Mouse (Mus musculus) stomach, embryonic 14.5 days (tissue): Measurements from ENCODE around the gene Rbm39. TPM values are rescaled to one million over a fixed set of nuclear protein-coding genes. Genes with fewer than 3 reads are reported as not detected.
A peak's percentile ranks its signal among the peaks of the same experiment; 100 is the strongest.

Source experiments
- ATAC-seq: fragments of 200-750 bp; cut with Nextera tagmentation; 2 replicates; pipeline ENCODE4 v1.8.0; 2017; ENCODE audit warnings: low read depth, moderate TSS enrichment; ENCODE audit not compliant: insufficient number of reproducible peaks, insufficient read depth, low FRiP score
- H3K27ac ChIP-seq: fragments of 300-500 bp; sonication (generic); 2 replicates; pipeline ENCODE4 v1.5.1; 2014; ENCODE audit warnings: mild to moderate bottlenecking, low read length, moderate library complexity, mixed read lengths
- H3K27me3 ChIP-seq: fragments of 300-500 bp; sonication (generic); 2 replicates; pipeline ENCODE4 v1.6.1; 2014; ENCODE audit warnings: low read length, control low read depth, mixed read lengths; ENCODE audit not compliant: control insufficient read depth, insufficient read depth
- H3K36me3 ChIP-seq: fragments of 300-500 bp; sonication (generic); 2 replicates; pipeline ENCODE4 v1.6.1; 2014; ENCODE audit warnings: mild to moderate bottlenecking, control low read depth, low read length, moderate library complexity, mixed read lengths; ENCODE audit not compliant: control insufficient read depth, insufficient read depth
- H3K4me1 ChIP-seq: fragments of 300-500 bp; sonication (generic); 2 replicates; pipeline ENCODE4 v1.6.1; 2014; ENCODE audit warnings: low read length, control low read depth, mixed read lengths; ENCODE audit not compliant: control insufficient read depth, insufficient read depth
- H3K4me2 ChIP-seq: fragments of 300-500 bp; sonication (generic); replicated peaks from 2 replicates; pipeline ENCODE4 v1.6.1; 2014; ENCODE audit warnings: low read depth, low read length, control low read depth
- H3K4me3 ChIP-seq: fragments of 300-500 bp; sonication (generic); 2 replicates; pipeline ENCODE4 v1.5.1; 2014; ENCODE audit warnings: low read depth, low read length, control low read depth
- H3K9ac ChIP-seq: fragments of 300-500 bp; sonication (generic); replicated peaks from 2 replicates; pipeline ENCODE4 v1.6.1; 2014; ENCODE audit warnings: low read depth, mild to moderate bottlenecking, control low read depth, low read length, moderate library complexity, mixed read lengths
- H3K9me3 ChIP-seq: fragments of 300-500 bp; sonication (generic); 2 replicates; pipeline ENCODE4 v1.6.1; 2016; ENCODE audit warnings: low read depth, low read length, control low read depth; ENCODE audit not compliant: control insufficient read depth
- WGBS: fragments of 180-500 bp; shearing (Covaris S2); extraction: QIAGEN DNeasy Blood & Tissue Kit; methylation state at CpG from one replicate; pipeline ENCODE4 v1.1.7; 2014; 5-methylcytosine and 5-hydroxymethylcytosine counted together
- polyA plus RNA-seq: library from polyadenylated mRNA; unstranded; fragments of >200 nt; fragmentation: Nextera tagmentation; extraction: Ambion mirVana; gene quantifications from 2 replicates; pipeline ENCODE4 v1.2.1, GENCODE M21; 2014

The Rbm39 gene
- polyA plus RNA-seq, 1 experiment from 2014 or later, result 766 TPM

DNA sequence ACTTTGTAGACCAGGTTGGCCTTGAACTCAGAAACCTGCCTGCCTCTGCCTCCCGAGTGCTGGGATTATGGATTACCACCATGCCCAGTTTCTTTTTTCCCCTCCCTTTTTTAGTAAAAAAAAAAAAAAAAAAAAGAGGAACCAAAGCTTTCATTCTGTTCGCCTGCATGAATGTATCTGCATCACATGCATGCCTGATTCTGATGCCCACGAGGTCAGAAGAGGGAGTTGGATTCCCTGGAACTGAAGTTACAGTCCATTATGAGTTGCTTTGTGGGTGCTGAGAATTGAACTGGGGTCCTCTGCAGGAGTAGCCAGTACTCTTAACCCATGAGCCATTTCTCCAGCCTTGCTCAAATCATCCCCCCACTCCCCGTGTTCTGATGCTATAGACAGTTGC is 21.4 kb upstream of the Rbm39 start:
- Histone ChIP-seq H3K4me2 (no peak overlapping the region), H3K27me3 (no peaks in the 10 kb centered on the region), H3K4me3 (no peak overlapping the region), H3K36me3 (no peaks in the 10 kb centered on the region; the same call in 1 of the 2 replicates), H3K27ac (no peak overlapping the region), H3K4me1 (peaks cover 12% of the 10 kb centered on the region), H3K9ac (no peak overlapping the region), H3K9me3 (no peaks in the 10 kb centered on the region)
- WGBS, result 87% methylated on average over 4 of the region's 4 CpGs
- no peak for ATAC-seq

DNA sequence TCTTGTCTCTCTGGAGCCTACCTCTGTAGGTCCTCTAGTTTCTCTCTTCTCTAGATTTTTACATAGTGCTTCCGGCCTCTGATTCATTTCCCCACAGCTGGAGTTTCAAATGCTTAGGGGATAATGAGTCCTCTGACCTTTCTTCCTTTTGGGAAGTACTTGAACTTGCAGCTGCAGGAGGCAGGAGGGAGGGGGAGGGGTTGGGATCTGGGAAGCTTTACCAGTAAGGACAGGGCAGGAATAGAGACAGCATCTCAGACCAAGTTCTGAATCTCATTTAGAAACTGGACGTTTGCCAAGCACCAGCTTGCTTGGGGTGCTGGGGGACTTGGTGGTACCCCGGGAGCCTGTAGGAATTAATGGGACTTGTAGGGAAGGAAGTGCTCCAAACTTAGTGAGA is 19.9 kb upstream of the Rbm39 start:
- H3K36me3 ChIP-seq, result no peaks in the 10 kb centered on the region; the same call in 1 of the 2 replicates
- H3K9me3 ChIP-seq, result no peaks in the 10 kb centered on the region
- ATAC-seq, result no peak
- H3K4me1 ChIP-seq, result peaks cover 17% of the 10 kb centered on the region
- H3K9ac ChIP-seq, result no peak overlapping the region
- 56% methylated on average over 3 of the region's 3 CpGs for WGBS
- H3K27me3 ChIP-seq, result no peaks in the 10 kb centered on the region
- no peak overlapping the region for H3K4me2 ChIP-seq
- no peak overlapping the region for H3K4me3 ChIP-seq
- H3K27ac ChIP-seq, result no peak overlapping the region

DNA sequence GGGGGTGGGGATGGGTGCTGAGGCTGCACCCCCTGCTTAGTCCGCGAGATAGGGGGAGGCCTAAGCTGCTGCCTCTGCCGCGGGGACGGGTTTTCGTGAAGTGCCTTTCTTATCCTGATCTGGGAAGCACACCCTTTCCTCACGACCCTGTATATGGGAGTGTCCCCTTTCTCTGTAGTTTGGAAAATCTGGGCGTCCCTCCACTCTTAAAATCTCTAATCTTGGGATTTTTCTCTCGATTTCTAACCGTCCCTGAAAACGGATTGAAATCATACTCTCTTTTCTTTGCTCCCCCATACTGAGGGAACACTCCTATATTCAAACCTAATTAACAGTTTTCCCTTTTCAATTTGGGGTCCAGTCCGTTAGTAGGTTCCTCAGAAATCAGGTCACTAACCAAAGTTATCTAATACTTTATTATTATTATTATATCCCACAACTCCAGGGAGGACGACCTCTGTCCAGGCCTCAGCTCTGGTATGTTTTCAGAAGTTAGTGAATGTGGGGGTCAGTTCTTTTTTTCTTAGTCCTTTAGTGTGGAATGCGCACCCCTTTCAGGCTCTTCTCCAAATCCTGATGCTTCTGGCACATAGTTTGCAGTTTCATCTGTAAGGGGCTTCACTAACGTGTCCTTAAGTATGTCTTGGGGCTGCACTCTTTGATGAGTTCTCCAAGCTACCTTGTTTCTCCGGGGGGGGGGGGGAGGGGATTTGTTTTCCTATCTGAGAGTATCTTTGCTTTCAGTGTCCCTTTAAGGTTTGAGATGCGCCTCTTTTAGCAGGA is 17.3 kb upstream of the Rbm39 start:
- ATAC-seq, result no peak
- H3K36me3 ChIP-seq, result no peaks in the 10 kb centered on the region; the same call in 1 of the 2 replicates
- H3K4me1 ChIP-seq, result peaks cover 8% of the 10 kb centered on the region; the same call in 1 of the 2 replicates
- H3K4me3 ChIP-seq, result peak overlapping the region; percentile 66
- peak overlapping the region; percentile 78 for H3K9ac ChIP-seq
- WGBS, result 5% methylated on average over 17 of the region's 17 CpGs
- H3K4me2 ChIP-seq, result peak overlapping the region; percentile 57
- H3K27ac ChIP-seq, result peak overlapping the region; percentile 91
- no peaks in the 10 kb centered on the region for H3K27me3 ChIP-seq
- H3K9me3 ChIP-seq, result no peaks in the 10 kb centered on the region

- peak; percentile 98 for ATAC-seq
- peaks cover 5% of the 10 kb centered on the region; the same call in 1 of the 2 replicates for H3K4me1 ChIP-seq
- H3K9ac ChIP-seq, result peak within 1 kb of the TSS; percentile 78
- H3K9me3 ChIP-seq, result no peaks in the 10 kb centered on the region
- H3K27ac ChIP-seq, result peak within 1 kb of the TSS; percentile 91
- no peaks in the 10 kb centered on the region; the same call in 1 of the 2 replicates for H3K36me3 ChIP-seq
- peak within 1 kb of the TSS; percentile 66 for H3K4me3 ChIP-seq
- under 1% methylated on average over 79 of the region's 88 CpGs for WGBS
- H3K27me3 ChIP-seq, result no peaks in the 10 kb centered on the region
- peak within 1 kb of the TSS; percentile 57 for H3K4me2 ChIP-seq
These were observed 16.5 kb upstream of the Rbm39 start, which contains the start of gene Phf20 for GRCm38 (mm10) chr2:156196302-156197128. TSS of gene Phf20 (plus strand) at chr2:156196466.

DNA sequence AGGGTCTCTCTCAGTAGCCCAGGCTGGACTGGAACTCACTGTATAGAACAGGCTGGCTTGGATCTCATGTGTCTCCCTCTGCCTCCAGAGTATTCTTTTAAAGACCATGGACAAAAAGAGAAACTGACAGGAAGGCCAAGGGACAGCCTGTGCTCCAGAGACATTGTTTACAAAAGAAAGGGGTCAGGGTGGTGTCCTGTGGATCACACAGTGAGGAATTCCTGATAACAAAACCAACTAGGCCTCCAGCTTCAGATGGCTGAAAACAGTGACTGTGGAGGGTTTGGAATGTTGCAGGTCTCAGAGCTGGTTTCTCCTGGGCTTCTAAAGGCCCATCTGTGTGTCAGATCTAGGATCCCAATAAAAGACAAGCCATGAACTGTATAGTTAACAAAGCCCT is 14.5 kb upstream of the Rbm39 start:
- ATAC-seq, result no peak
- peaks cover 5% of the 10 kb centered on the region; the same call in 1 of the 2 replicates for H3K4me1 ChIP-seq
- no peaks in the 10 kb centered on the region for H3K27me3 ChIP-seq
- H3K4me2 ChIP-seq, result no peak overlapping the region
- no peak overlapping the region for H3K27ac ChIP-seq
- no peak overlapping the region for H3K4me3 ChIP-seq
- no peaks in the 10 kb centered on the region for H3K36me3 ChIP-seq
- H3K9me3 ChIP-seq, result no peaks in the 10 kb centered on the region
- H3K9ac ChIP-seq, result no peak overlapping the region

DNA sequence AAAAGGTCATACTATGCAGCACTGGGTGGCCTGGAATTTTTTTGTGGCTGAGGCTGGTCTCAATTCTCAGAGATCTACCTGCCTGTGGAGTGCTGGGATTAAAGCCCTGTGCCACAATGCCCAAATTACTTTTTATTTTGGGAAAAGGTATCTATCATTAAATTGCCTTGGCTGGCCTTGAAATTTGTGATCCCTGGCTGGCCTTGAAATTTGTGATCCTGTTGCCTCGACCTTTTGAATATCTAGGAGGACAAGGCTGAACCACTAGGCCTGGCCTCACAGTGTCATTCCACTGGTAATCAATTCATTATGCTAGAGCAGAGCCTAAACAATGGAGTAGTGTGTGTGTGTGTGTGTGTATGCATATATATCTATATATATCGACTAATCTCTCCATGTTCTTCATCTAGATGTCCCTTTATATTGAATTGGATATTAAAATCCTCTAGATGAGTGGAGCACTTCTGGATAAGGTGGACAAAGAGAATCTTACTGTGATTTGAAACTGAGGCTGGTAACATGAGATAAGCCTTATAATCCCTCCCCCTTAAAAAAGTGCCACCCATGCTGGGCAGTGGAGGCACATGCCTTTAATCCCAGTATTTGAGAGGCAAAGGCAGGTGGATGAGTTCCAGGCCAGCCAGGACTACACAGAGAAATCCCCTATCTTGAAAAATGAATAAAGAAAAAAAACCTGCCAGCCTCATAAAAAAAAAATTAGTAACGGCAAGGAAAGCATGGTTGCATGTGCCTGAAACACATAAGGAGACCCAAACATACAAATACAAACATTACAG is 13.2 kb upstream of the Rbm39 start:
- Histone ChIP-seq H3K4me2 (no peak overlapping the region), H3K9ac (no peak overlapping the region), H3K4me3 (no peak overlapping the region), H3K4me1 (0 out of 2 replicates have a peak, but pooled peaks cover 5% of the 10 kb centered on the region), H3K36me3 (no peaks in the 10 kb centered on the region), H3K27me3 (no peaks in the 10 kb centered on the region), H3K27ac (no peak overlapping the region), H3K9me3 (no peaks in the 10 kb centered on the region)
- no peak for ATAC-seq
- WGBS, result 68% methylated on average over 3 of the region's 3 CpGs

DNA sequence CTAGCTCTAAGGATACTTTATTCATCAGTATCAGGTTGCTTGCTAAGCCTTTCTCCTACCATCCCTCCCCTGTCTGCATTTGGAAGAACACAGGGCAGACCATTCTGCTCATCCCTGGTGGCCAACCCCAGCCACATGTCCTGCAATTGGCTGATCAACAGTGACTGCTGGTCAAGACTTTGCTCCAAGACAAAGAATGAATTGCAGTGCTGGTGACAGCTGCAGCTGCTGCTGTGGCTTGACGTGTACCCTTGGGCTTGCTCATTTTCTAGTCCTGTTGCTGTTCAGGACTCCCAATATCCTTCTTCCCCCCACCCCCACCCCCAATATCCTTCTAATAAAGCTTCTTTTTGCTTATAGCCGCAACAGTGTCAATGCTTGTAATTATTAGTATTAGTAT is 12.0 kb upstream of the Rbm39 start:
- Histone ChIP-seq H3K36me3 (no peaks in the 10 kb centered on the region), H3K4me3 (no peak overlapping the region), H3K4me1 (0 out of 2 replicates have a peak, but pooled peaks cover 5% of the 10 kb centered on the region), H3K4me2 (no peak overlapping the region), H3K9ac (no peak overlapping the region), H3K9me3 (no peaks in the 10 kb centered on the region), H3K27ac (no peak overlapping the region), H3K27me3 (no peaks in the 10 kb centered on the region)
- WGBS, result 77% methylated on average over 2 of the region's 2 CpGs
- ATAC-seq, result no peak

DNA sequence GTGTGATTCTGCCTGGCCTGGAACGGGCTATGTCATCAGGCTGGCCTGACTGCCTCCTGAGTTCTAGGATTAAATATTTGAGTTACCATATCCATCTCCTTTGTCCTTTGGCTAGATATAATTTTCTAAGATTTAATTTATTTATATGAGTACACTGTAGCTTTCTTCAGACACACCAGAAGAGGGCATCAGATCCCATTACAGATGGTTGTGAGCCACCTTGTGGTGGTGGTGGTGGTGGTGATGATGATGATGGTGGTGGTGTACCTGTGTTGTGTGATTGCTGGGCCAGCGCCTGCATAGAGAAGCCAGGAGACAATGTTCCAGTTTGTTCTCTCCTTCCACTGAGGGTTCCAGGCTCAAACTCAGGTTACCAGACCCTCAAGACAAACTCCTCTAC is 11.5 kb upstream of the Rbm39 start:
- Histone ChIP-seq H3K4me3 (no peak overlapping the region), H3K9ac (no peak overlapping the region), H3K36me3 (no peaks in the 10 kb centered on the region), H3K4me1 (0 out of 2 replicates have a peak, but pooled peaks cover 5% of the 10 kb centered on the region), H3K4me2 (no peak overlapping the region), H3K9me3 (no peaks in the 10 kb centered on the region), H3K27me3 (no peaks in the 10 kb centered on the region), H3K27ac (no peak overlapping the region)
- WGBS, result 88% methylated on average over 2 of the region's 2 CpGs
- no peak for ATAC-seq
